Comparison of ENCODE assay signal across 10 mouse cellular contexts in genomic region chr5:96854350-96854749, GRCm38 (mm10).
DNase-seq lines count a peak whose midpoint lies in the region; ATAC-seq and TF ChIP-seq lines count a peak whose summit lies in the region.
"Had no signal": no experiment of that assay in that cellular context is flagged by ENCODE, and none has a peak within 500 bp of the region (broad histone marks: within the 10 kb centered on the region; RNA-seq: fewer than 3 reads in every experiment).

No protein-coding gene starts in this region.

- H3K4me1 ChIP-seq in lung, adult 2 months (ENCODE audit: control insufficient read depth, insufficient read depth, low read length): no peaks in the 10 kb centered on the region
- H3K4me1 ChIP-seq in stomach, postnatal 0 days (replicated peaks; ENCODE audit: control insufficient read depth, insufficient read depth): no peaks in the 10 kb centered on the region
- H3K4me1 ChIP-seq: lung, embryonic 15.5 days had no signal

- H3K27ac ChIP-seq in stomach, postnatal 0 days (replicated peaks): no peak overlapping the region
- H3K27ac ChIP-seq: lung, embryonic 15.5 days had no signal

- TF ChIP-seq EP300 in stomach, postnatal 0 days (optimal IDR thresholded peaks at IDR 0.05): no peak

- no peak for ATAC-seq in stomach, postnatal 0 days (ENCODE audit: low FRiP score, low TSS enrichment)

- H3K4me2 ChIP-seq in stomach, postnatal 0 days (replicated peaks; ENCODE audit: low read depth): no peak overlapping the region
- H3K4me2 ChIP-seq: lung, embryonic 15.5 days had no signal

- H3K27me3 ChIP-seq in stomach, postnatal 0 days (ENCODE audit: control insufficient read depth, insufficient read depth, low read length): no peaks in the 10 kb centered on the region
- H3K27me3 ChIP-seq: lung, embryonic 15.5 days had no signal

- no peak overlapping the region for H3K4me3 ChIP-seq in lung, adult 2 months (replicated peaks; ENCODE audit: extremely low read depth, low read depth, low read length)
- no peak overlapping the region for H3K4me3 ChIP-seq in stomach, postnatal 0 days (ENCODE audit: low read depth, low read length)
- H3K4me3 ChIP-seq: lung, embryonic 15.5 days had no signal

- 43% methylated on average over 3 of the region's 3 CpGs for WGBS in lung, adult 2 months
- WGBS in stomach, postnatal 0 days: 62% methylated on average over 3 of the region's 3 CpGs

- no peaks in the 10 kb centered on the region for H3K9me3 ChIP-seq in stomach, postnatal 0 days (ENCODE audit: control insufficient read depth, low read length)
- H3K9me3 ChIP-seq: lung, embryonic 15.5 days had no signal

- H3K9ac ChIP-seq in stomach, postnatal 0 days (ENCODE audit: low read length): no peak overlapping the region
- H3K9ac ChIP-seq: lung, embryonic 15.5 days had no signal

- DNase-seq in heart, postnatal 4 days: peak; percentile 23
- DNase-seq in heart, adult 11 months: no peak
- peak; percentile 33 for DNase-seq in lung, postnatal 10 days
- no peak for DNase-seq in lung, adult 2 months
- DNase-seq in adipocyte (ENCODE audit: low spot score): peak; percentile 50
- DNase-seq in stomach, postnatal 0 days (ENCODE audit: low spot score): no peak
- no peak for DNase-seq in layer of hippocampus, adult 9-11 months
- DNase-seq: kidney, postnatal 4 days; thymus, postnatal 36 days had no signal

- no peak for TF ChIP-seq CTCF in lung, adult 2 months (IDR thresholded peaks at IDR 0.05; ENCODE audit: insufficient read depth, low read length)
- peak; percentile 79 for TF ChIP-seq CTCF in stomach, postnatal 0 days (IDR thresholded peaks at IDR 0.05; ENCODE audit: low read depth)

- no peak for TF ChIP-seq POLR2A in lung, adult 2 months (IDR thresholded peaks at IDR 0.05; ENCODE audit: borderline replicate concordance, extremely low read depth, low read depth, low read length)

- no peaks in the 10 kb centered on the region for H3K36me3 ChIP-seq in stomach, postnatal 0 days (ENCODE audit: control insufficient read depth, insufficient read depth, low read length)
- H3K36me3 ChIP-seq: lung, embryonic 15.5 days had no signal

Comparison
In these comparisons a context has a peak if more than half of its experiments do, and no peak if none do; other contexts are left out.
1. DNase-seq: peak in heart, postnatal 4 days (single experiment), lung, postnatal 10 days (single experiment) and adipocyte (single experiment); none in heart, adult 11 months (single experiment), lung, adult 2 months (single experiment), stomach, postnatal 0 days (single experiment) and layer of hippocampus, adult 9-11 months (single experiment).